Mouse (Mus musculus) neural tube, embryonic 10.5 days (tissue): ENCODE data around the gene Akna.

Experiments used
- DNase-seq: peaks from one replicate; pipeline ENCODE4 v3.0.0-alpha.2; 2017; ENCODE audit warnings: low spot score; ENCODE audit errors: extremely low spot score

Akna gene

GRCm38 (mm10) chr4:63323275-63323815, 79.8 kb downstream of the Akna start:
- no peak for DNase-seq

DNA sequence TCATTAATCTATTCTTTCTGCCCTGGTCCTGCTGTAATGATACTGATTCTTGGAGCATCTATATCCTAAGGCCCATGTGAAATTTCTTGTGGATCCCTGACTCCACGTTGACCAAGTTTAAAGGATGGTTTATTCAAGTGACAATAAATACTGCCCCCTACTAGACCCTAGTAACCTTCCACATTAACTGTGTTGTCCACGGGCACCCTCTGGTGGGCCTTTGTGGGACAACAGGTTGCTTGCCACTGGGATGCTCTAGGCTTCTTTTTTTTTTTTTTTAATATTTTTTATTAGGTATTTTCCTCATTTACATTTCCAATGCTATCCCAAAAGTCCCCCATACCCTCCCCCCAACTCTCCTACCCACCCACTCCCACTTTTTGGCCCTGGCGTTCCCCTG, 83.6 kb downstream of the Akna start:
- DNase-seq: peak; percentile 57
